In genomic region chr5:129063037-129063791, GRCm38 (mm10) we compare ENCODE assay signal across 7 mouse cellular contexts. TPM values are rescaled to one million over a fixed set of nuclear protein-coding genes. Genes with fewer than 3 reads are reported as not detected.
DNase-seq lines count a peak whose midpoint lies in the region; ATAC-seq and TF ChIP-seq lines count a peak whose summit lies in the region.

No protein-coding gene starts in this region.

- peaks cover 19% of the 10 kb centered on the region for H3K27me3 ChIP-seq in midbrain, embryonic 13.5 days
- no peaks in the 10 kb centered on the region for H3K27me3 ChIP-seq in small intestine, adult 2 months (ENCODE audit: control insufficient read depth, insufficient read depth, low read length)

- peak; percentile 86 for DNase-seq in gastrocnemius, postnatal 10 days
- peak; percentile 79 for DNase-seq in induced T-regulatory cell, adult 2 months (ENCODE audit: low read depth)
- peak; percentile 78 to 82 for DNase-seq in left cerebral cortex, postnatal 36 days (ENCODE audit: low spot score in 2 of 2)

- no peaks in the 10 kb centered on the region for H3K36me3 ChIP-seq in midbrain, embryonic 13.5 days
- H3K36me3 ChIP-seq in small intestine, adult 2 months (ENCODE audit: control insufficient read depth, insufficient read depth, low read length): no peaks in the 10 kb centered on the region

- H3K27ac ChIP-seq in midbrain, embryonic 13.5 days: no peak overlapping the region
- H3K27ac ChIP-seq in small intestine, adult 2 months (ENCODE audit: insufficient read depth, low read depth, low read length): no peak overlapping the region

- no peaks in the 10 kb centered on the region for H3K9me3 ChIP-seq in midbrain, embryonic 13.5 days

- ATAC-seq in activated CD4-positive, CD25-positive, alpha-beta regulatory T cell, adult 4 months: peak; percentile 77
- peak; percentile 64 for ATAC-seq in common myeloid progenitor, adult 5-6 weeks (replicated peaks; ENCODE audit: low read depth, poor library complexity, severe bottlenecking)
- ATAC-seq in midbrain, embryonic 13.5 days: peak; percentile 56

- H3K4me3 ChIP-seq in midbrain, embryonic 13.5 days (replicated peaks): peak overlapping the region; percentile 17
- 0 out of 2 replicates have a peak overlapping the region, but pooled peaks have one; percentile 17 for H3K4me3 ChIP-seq in small intestine, adult 2 months (ENCODE audit: low read depth, low read length)

- 10% methylated on average over 21 of the region's 21 CpGs for WGBS in midbrain, embryonic 13.5 days
- WGBS in small intestine, adult 2 months: 4% methylated on average over 21 of the region's 21 CpGs

- H3K4me1 ChIP-seq in midbrain, embryonic 13.5 days (replicated peaks): peaks cover 9% of the 10 kb centered on the region
- H3K4me1 ChIP-seq in small intestine, adult 2 months (ENCODE audit: control insufficient read depth, insufficient read depth, insufficient read length, low read length): peaks cover 7% of the 10 kb centered on the region

- H3K4me2 ChIP-seq in midbrain, embryonic 13.5 days (replicated peaks): peak overlapping the region; percentile 53

- intact Hi-C loops in left cerebral cortex, postnatal 36 days (cut with DNase I): loop anchor here (2.0 kb wide), 2 partner anchors 116 to 524 kb away; no protein-coding TSS in a partner anchor

- TF ChIP-seq POLR2A in small intestine, adult 2 months (IDR thresholded peaks at IDR 0.05; ENCODE audit: low read depth, low read length): 0 out of 2 replicates have a peak, but pooled peaks have one; percentile 9

- peak overlapping the region; percentile 32; the same call in 1 of the 2 replicates for H3K9ac ChIP-seq in midbrain, embryonic 13.5 days (replicated peaks)

- TF ChIP-seq CTCF in small intestine, adult 2 months (IDR thresholded peaks at IDR 0.05; ENCODE audit: extremely low read depth, insufficient read length, insufficient replicate concordance, low read depth, low read length): peak; percentile 86; the same call in 1 of the 2 replicates

RNA-seq across cellular contexts. Expression of gene Adgrd1, which starts 33.3 kb away (rescaled TPM):
- under 1 TPM; 0.62 to 0.88 TPM for polyA plus RNA-seq in activated CD4-positive, CD25-positive, alpha-beta regulatory T cell, adult 4 months (2017; shearing (Covaris generic))
- 0.39 and 0.96 TPM in 2 replicates for total RNA-seq in common myeloid progenitor, adult 5-6 weeks (2017)
- total RNA-seq in gastrocnemius, postnatal 10 days (2021): 10 to 100 TPM in 1 of 2 experiments, 1 to 10 TPM in 1; 5.8 to 10.3 TPM
- total RNA-seq in left cerebral cortex, postnatal 36 days (2021): 1 to 10 TPM; 3.1 to 3.3 TPM
- polyA plus RNA-seq in midbrain, embryonic 13.5 days (2015; fragmentation: Nextera tagmentation; extraction: Ambion mirVana): 0.12 and 0.15 TPM in 2 replicates
- polyA plus RNA-seq in small intestine, adult 2 months (2012; rRNA removed): 4.0 and 9.0 TPM in 2 replicates

RNA-seq across cellular contexts. Expression of gene Ran, which starts 43.3 kb away (rescaled TPM):
- 100 to 1,000 TPM; 320 to 324 TPM for polyA plus RNA-seq in activated CD4-positive, CD25-positive, alpha-beta regulatory T cell, adult 4 months (2017; shearing (Covaris generic))
- 494 and 900 TPM in 2 replicates for total RNA-seq in common myeloid progenitor, adult 5-6 weeks (2017)
- 10 to 100 TPM; 88.5 to 91.3 TPM for total RNA-seq in gastrocnemius, postnatal 10 days (2021)
- 100 to 1,000 TPM; 144 to 159 TPM for total RNA-seq in left cerebral cortex, postnatal 36 days (2021)
- 529 and 559 TPM in 2 replicates for polyA plus RNA-seq in midbrain, embryonic 13.5 days (2015; fragmentation: Nextera tagmentation; extraction: Ambion mirVana)
- polyA plus RNA-seq in small intestine, adult 2 months (2012; rRNA removed): 34.1 and 38.4 TPM in 2 replicates

RNA-seq across cellular contexts. Expression of gene Stx2, which starts 54.8 kb away (rescaled TPM):
- 1 to 10 TPM in 1 of 2 experiments, under 1 TPM in 1; 0.88 to 3.0 TPM for polyA plus RNA-seq in activated CD4-positive, CD25-positive, alpha-beta regulatory T cell, adult 4 months (2017; shearing (Covaris generic))
- 38.6 and 74.1 TPM in 2 replicates for total RNA-seq in common myeloid progenitor, adult 5-6 weeks (2017)
- 10 to 100 TPM; 11.5 to 15.3 TPM for total RNA-seq in gastrocnemius, postnatal 10 days (2021)
- 10 to 100 TPM; 16.9 to 29.6 TPM for total RNA-seq in left cerebral cortex, postnatal 36 days (2021)
- polyA plus RNA-seq in midbrain, embryonic 13.5 days (2015; fragmentation: Nextera tagmentation; extraction: Ambion mirVana): 15.5 and 17.0 TPM in 2 replicates
- polyA plus RNA-seq in small intestine, adult 2 months (2012; rRNA removed): 4.7 and 5.8 TPM in 2 replicates
